Mouse (Mus musculus): Measurements from ENCODE around the gene Cadm4. TPM values are rescaled to one million over a fixed set of nuclear protein-coding genes. Genes with fewer than 3 reads are reported as not detected.

Cadm4 gene
- total RNA-seq (2012; rRNA removed) (0.38 and 0.59 TPM in 2 replicates), total RNA-seq (2014; rRNA removed) (0.16 and 0.34 TPM in 2 replicates), polyA plus RNA-seq (2012; ENCODE audit: insufficient read length, low read depth) (0.36 and 0.56 TPM in 2 replicates)

DNA sequence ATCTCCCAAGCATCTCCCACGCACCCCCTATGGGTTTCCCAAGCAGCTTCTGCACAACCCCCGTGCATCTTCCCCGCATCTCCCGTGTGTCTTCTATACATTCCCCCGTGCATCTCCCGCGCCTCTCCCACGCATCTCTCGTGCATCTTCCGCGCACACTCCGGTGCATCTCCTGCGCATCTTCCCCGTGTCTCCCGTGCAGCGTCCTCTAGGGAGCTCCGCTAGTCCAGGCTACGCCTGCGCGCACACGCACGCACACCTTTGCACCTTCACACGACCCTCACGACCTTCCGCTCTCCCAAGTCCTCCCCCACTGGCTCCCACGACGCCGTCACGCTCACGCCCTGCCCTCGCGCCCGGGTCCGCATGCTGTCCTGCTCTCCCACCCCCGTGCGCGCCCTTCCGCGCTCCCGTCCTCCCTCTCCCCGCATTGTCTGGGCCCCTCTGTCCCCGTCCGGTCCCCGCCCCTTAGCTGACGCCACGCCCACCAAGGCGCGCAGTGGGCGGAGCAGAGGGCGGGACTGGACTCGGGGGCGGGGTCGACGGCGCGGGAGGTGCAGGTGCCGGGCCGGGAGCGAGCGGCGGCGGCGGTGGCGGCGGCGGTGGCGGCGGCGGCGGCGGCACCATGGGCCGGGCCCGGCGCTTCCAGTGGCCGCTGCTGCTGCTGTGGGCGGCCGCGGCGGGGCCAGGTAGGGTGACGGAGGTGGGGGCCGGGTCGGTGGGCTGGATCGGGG is at the start of gene Cadm4:
Gene Cadm4 (plus strand): TSS at position 550 of the 734 bp plus-strand sequence.
- H3K9me3 ChIP-seq (replicated peaks; ENCODE audit: low read length) = peaks cover 19% of the 10 kb centered on the region
- in situ Hi-C loops (cut with MboI; ENCODE audit: low pct_ligation_motif_present, low pct_unique_long_range_greater_than_20kb, low sequenced_read_pairs) = no loop called here
- dilution Hi-C loops (cut with MboI; ENCODE audit: extremely low pct_ligation_motif_present, extremely low pct_unique_long_range_greater_than_20kb, low sequenced_read_pairs) = no loop called here
- no peak within 1 kb of the TSS for H3K27ac ChIP-seq (ENCODE audit: insufficient read depth, low read depth)
- peak within 1 kb of the TSS; percentile 13 to 58 (median 19) for H3K4me3 ChIP-seq (replicated peaks in 1 of 3; ENCODE audit: low read depth in 2 of 3, low read length in 2 of 3, poor library complexity in 1 of 3)
- no peaks in the 10 kb centered on the region for H3K36me3 ChIP-seq (replicated peaks in 1 of 2; ENCODE audit: control insufficient read depth in 1 of 2, insufficient read depth in 1 of 2, low read length in 1 of 2)
- peak within 1 kb of the TSS; percentile 21; the same call in 1 of the 2 replicates for H3K9ac ChIP-seq (ENCODE audit: insufficient read depth, low read depth)
- no peaks in the 10 kb centered on the region for H3K79me2 ChIP-seq (replicated peaks; ENCODE audit: control insufficient read depth, extremely low read depth, insufficient read depth, poor library complexity, severe bottlenecking)
- H3K27me3 ChIP-seq (replicated peaks) = peaks cover 83% of the 10 kb centered on the region
- no peak for TF ChIP-seq MEF2A (IDR thresholded peaks at IDR 0.05; ENCODE audit: borderline replicate concordance, low read depth, low read length)
- TF ChIP-seq ELF1 (IDR thresholded peaks at IDR 0.05; ENCODE audit: low read depth, low read length) = 0 out of 2 replicates have a peak, but pooled peaks have one; percentile 17
- peak; percentile 29; the same call in 1 of the 2 replicates for TF ChIP-seq NRF1 (IDR thresholded peaks at IDR 0.05; ENCODE audit: low read depth, low read length)
- H3K4me1 ChIP-seq (ENCODE audit: control insufficient read depth in 1 of 2, insufficient read depth in 2 of 2) = peaks cover 7 to 12% of the 10 kb centered on the region in 2 experiments
- peak within 1 kb of the TSS; percentile 89 for H3K4me2 ChIP-seq (ENCODE audit: insufficient read depth, low read depth, poor library complexity, severe bottlenecking)
- DNase-seq (ENCODE audit: extremely low read depth) = peak; percentile 48

DNA sequence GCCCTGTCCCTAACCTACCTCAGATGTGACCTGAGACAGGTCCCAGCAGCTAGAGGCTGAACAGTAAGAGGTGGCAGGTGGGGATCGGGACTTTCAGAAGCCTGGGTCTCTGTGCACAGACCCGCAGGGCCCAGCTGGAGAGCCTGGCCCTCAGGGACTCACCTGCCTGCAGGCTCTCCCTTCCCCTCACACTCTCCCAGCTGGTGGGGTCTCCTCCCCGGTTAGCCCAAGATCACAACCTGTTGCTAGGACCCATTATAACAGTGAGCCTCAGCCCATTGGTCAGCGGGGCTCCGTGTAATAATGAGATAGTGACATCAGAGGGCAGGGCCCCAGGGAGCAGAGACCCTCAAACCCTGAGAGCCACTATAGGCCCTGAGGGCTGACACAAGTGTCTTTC is 46.5 kb upstream of the Cadm4 start:
- Histone ChIP-seq H3K27me3 (replicated peaks) (peaks cover 10% of the 10 kb centered on the region), H3K9me3 (replicated peaks; ENCODE audit: low read length) (no peaks in the 10 kb centered on the region), H3K4me1 (ENCODE audit: control insufficient read depth in 1 of 2, insufficient read depth in 2 of 2) (no peaks in the 10 kb centered on the region), H3K27ac (ENCODE audit: insufficient read depth, low read depth) (no peak overlapping the region), H3K79me2 (replicated peaks; ENCODE audit: control insufficient read depth, extremely low read depth, insufficient read depth, poor library complexity, severe bottlenecking) (no peaks in the 10 kb centered on the region), H3K9ac (ENCODE audit: insufficient read depth, low read depth) (no peak overlapping the region), H3K4me3 (replicated peaks in 1 of 3; ENCODE audit: low read depth in 2 of 3, low read length in 2 of 3, poor library complexity in 1 of 3) (no peak overlapping the region), H3K4me2 (ENCODE audit: insufficient read depth, low read depth, poor library complexity, severe bottlenecking) (no peak overlapping the region), H3K36me3 (replicated peaks in 1 of 2; ENCODE audit: control insufficient read depth in 1 of 2, insufficient read depth in 1 of 2, low read length in 1 of 2) (no peaks in the 10 kb centered on the region)
- no peak for DNase-seq (ENCODE audit: extremely low read depth)
- in situ Hi-C loops (cut with MboI; ENCODE audit: low pct_ligation_motif_present, low pct_unique_long_range_greater_than_20kb, low sequenced_read_pairs) (no loop called here), dilution Hi-C loops (cut with MboI; ENCODE audit: extremely low pct_ligation_motif_present, extremely low pct_unique_long_range_greater_than_20kb, low sequenced_read_pairs) (no loop called here)
- TF ChIP-seq CHD1 (IDR thresholded peaks at IDR 0.05; ENCODE audit: low read depth, low read length) = no peak
- TF ChIP-seq ZC3H11A (IDR thresholded peaks at IDR 0.05; ENCODE audit: low read depth, low read length) = no peak
- TF ChIP-seq JUND (conservative IDR thresholded peaks at IDR 0.05; ENCODE audit: low read depth, low read length) = no peak
- TF ChIP-seq CHD2 (IDR thresholded peaks at IDR 0.05; ENCODE audit: low read length) = no peak
- TF ChIP-seq CTCF (conservative IDR thresholded peaks at IDR 0.05 in 1 of 2, IDR thresholded peaks at IDR 0.05 in 1 of 2; ENCODE audit: low read depth in 2 of 2, low read length in 2 of 2) = no peak
- no peak for TF ChIP-seq JUN (IDR thresholded peaks at IDR 0.05; ENCODE audit: insufficient read depth, low read depth, low read length)
- no peak for TF ChIP-seq MYC (IDR thresholded peaks at IDR 0.05; ENCODE audit: low read depth, low read length)
- no peak for TF ChIP-seq POLR2AphosphoS2 (IDR thresholded peaks at IDR 0.05; ENCODE audit: low read depth, low read length)

DNA sequence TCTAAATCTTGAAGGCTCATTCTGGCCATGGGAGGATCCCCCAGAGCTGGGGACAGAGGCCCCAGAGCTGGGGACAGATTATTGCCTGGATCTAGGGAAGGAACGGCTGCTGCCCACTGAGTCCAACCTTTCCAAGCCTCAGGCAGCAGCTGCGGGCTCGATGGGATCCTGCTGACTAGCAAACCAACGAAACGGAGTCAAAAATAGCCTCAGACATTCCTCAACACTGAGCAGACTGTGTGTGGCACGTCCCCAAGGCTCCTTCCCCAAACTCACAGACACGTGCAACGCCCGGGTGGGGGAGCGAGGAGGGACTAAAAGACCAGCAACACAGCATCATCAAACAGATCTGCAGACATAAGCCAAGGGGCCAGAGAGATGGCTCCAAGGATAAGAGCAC is 43.8 kb upstream of the Cadm4 start:
- H3K4me3 ChIP-seq (replicated peaks in 1 of 3; ENCODE audit: low read depth in 2 of 3, low read length in 2 of 3, poor library complexity in 1 of 3) = no peak overlapping the region
- no peak for DNase-seq (ENCODE audit: extremely low read depth)
- no peaks in the 10 kb centered on the region for H3K79me2 ChIP-seq (replicated peaks; ENCODE audit: control insufficient read depth, extremely low read depth, insufficient read depth, poor library complexity, severe bottlenecking)
- dilution Hi-C loops (cut with MboI; ENCODE audit: extremely low pct_ligation_motif_present, extremely low pct_unique_long_range_greater_than_20kb, low sequenced_read_pairs) = no loop called here
- no peaks in the 10 kb centered on the region for H3K9me3 ChIP-seq (replicated peaks; ENCODE audit: low read length)
- H3K9ac ChIP-seq (ENCODE audit: insufficient read depth, low read depth) = no peak overlapping the region
- no peaks in the 10 kb centered on the region for H3K36me3 ChIP-seq (replicated peaks in 1 of 2; ENCODE audit: control insufficient read depth in 1 of 2, insufficient read depth in 1 of 2, low read length in 1 of 2)
- H3K27me3 ChIP-seq (replicated peaks) = peaks cover 10% of the 10 kb centered on the region
- in situ Hi-C loops (cut with MboI; ENCODE audit: low pct_ligation_motif_present, low pct_unique_long_range_greater_than_20kb, low sequenced_read_pairs) = no loop called here
- H3K4me2 ChIP-seq (ENCODE audit: insufficient read depth, low read depth, poor library complexity, severe bottlenecking) = no peak overlapping the region
- peaks cover 7 to 16% of the 10 kb centered on the region in 2 experiments; a peak in 3 of 4 replicates for H3K4me1 ChIP-seq (ENCODE audit: control insufficient read depth in 1 of 2, insufficient read depth in 2 of 2)
- H3K27ac ChIP-seq (ENCODE audit: insufficient read depth, low read depth) = no peak overlapping the region
- TF ChIP-seq JUN (IDR thresholded peaks at IDR 0.05; ENCODE audit: insufficient read depth, low read depth, low read length) (no peak), E2F4 (IDR thresholded peaks at IDR 0.05; ENCODE audit: insufficient replicate concordance, low read depth, low read length) (no peak), KAT2A (IDR thresholded peaks at IDR 0.05; ENCODE audit: insufficient replicate concordance, low read length) (no peak), BHLHE40 (IDR thresholded peaks at IDR 0.05; ENCODE audit: low read depth, low read length) (no peak), MAFK (IDR thresholded peaks at IDR 0.05; ENCODE audit: insufficient replicate concordance, low read length) (no peak), MAZ (IDR thresholded peaks at IDR 0.05; ENCODE audit: low read depth, low read length) (no peak)
